Mouse (Mus musculus) hindbrain, embryonic 15.5 days (tissue): ENCODE results near the gene Nup35. TPM values are rescaled to one million over a fixed set of nuclear protein-coding genes. Genes with fewer than 3 reads are reported as not detected.
A peak's percentile ranks its signal among the peaks of the same experiment; 100 is the strongest.

ENCODE experiments used
- ATAC-seq: fragments of 200-750 bp; cut with Nextera tagmentation; 2 replicates; pipeline ENCODE4 v1.8.0; 2017; ENCODE audit warnings: low read depth, moderate number of reproducible peaks, moderate TSS enrichment; ENCODE audit not compliant: low FRiP score
- H3K27ac ChIP-seq: fragments of 300-500 bp; sonication (generic); replicated peaks from 2 replicates; pipeline ENCODE4 v1.5.1; 2015; ENCODE audit warnings: mild to moderate bottlenecking, inconsistent platforms
- H3K27me3 ChIP-seq: fragments of 300-500 bp; sonication (generic); 2 replicates; pipeline ENCODE4 v1.6.1; 2015; ENCODE audit warnings: control low read depth, inconsistent platforms
- H3K36me3 ChIP-seq: fragments of 300-500 bp; sonication (generic); 2 replicates; pipeline ENCODE4 v1.6.1; 2015; ENCODE audit warnings: control low read depth, inconsistent platforms
- H3K4me1 ChIP-seq: fragments of 300-500 bp; sonication (generic); replicated peaks from 2 replicates; pipeline ENCODE4 v1.6.1; 2015; ENCODE audit warnings: control low read depth, inconsistent platforms
- H3K4me2 ChIP-seq: fragments of 300-500 bp; sonication (generic); 2 replicates; pipeline ENCODE4 v1.6.1; 2015; ENCODE audit warnings: moderate library complexity, mild to moderate bottlenecking, inconsistent platforms
- H3K4me3 ChIP-seq: fragments of 300-500 bp; sonication (generic); 2 replicates; pipeline ENCODE4 v1.5.1; 2015; ENCODE audit warnings: mild to moderate bottlenecking, inconsistent platforms
- H3K9ac ChIP-seq: fragments of 300-500 bp; sonication (generic); 2 replicates; pipeline ENCODE4 v1.6.1; 2015; ENCODE audit warnings: inconsistent platforms
- H3K9me3 ChIP-seq: fragments of 300-500 bp; sonication (generic); 2 replicates; pipeline ENCODE4 v1.6.1; 2016; ENCODE audit warnings: control low read depth, inconsistent platforms
- WGBS: fragments of 180-500 bp; shearing (Covaris S2); methylation state at CpG from one replicate; pipeline ENCODE4 v1.1.7; 2015; 5-methylcytosine and 5-hydroxymethylcytosine counted together
- polyA plus RNA-seq: library from polyadenylated mRNA; unstranded; fragments of >200 nt; fragmentation: Nextera tagmentation; extraction: Ambion mirVana; gene quantifications from 2 replicates; pipeline ENCODE4 v1.2.1, GENCODE M21; 2015

Nup35 gene
- polyA plus RNA-seq, 1 experiment from 2014 or later = 53.7 TPM

DNA sequence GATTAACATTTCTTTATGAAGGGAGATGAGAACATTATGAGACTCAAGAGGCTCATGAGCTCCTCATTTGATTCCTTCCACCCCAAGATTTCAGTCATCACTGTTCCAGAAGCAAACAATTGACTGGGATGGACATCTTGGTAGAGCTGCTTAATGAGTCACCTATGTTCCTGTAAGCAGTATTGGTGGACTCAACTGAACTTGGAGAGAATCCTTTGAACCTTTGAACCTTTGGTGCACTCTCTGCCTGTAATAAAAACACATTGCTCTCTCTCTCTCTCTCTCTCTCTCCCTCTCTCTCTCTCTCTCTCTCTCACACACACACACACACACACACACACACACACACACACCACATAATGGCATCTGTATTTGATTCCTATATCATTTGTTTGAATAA is 16.4 kb upstream of the Nup35 start:
- Histone ChIP-seq H3K9ac (no peak overlapping the region), H3K4me1 (no peaks in the 10 kb centered on the region), H3K27ac (no peak overlapping the region), H3K36me3 (no peaks in the 10 kb centered on the region), H3K4me3 (no peak overlapping the region), H3K4me2 (no peak overlapping the region), H3K27me3 (no peaks in the 10 kb centered on the region), H3K9me3 (no peaks in the 10 kb centered on the region)
- ATAC-seq = no peak

DNA sequence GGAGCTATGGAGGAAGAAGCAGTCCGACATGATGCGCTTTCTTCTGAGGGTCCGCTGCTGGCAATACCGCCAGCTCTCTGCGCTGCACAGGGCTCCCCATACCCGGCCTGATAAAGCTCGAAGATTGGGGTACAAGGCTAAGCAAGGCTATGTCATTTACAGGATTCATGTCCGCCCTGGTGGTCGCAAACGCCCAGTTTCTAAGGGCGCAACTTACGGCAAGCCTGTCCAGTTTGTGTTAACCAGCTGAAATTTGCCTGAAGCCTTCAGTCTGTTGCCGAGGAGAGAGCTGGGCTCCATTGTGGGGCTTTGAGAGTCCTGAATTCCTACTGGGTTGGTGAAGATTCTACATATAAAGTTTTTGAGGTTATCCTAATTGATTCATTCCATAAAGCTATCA is 14.3 kb upstream of the Nup35 start:
- no peaks in the 10 kb centered on the region for H3K4me1 ChIP-seq
- H3K27ac ChIP-seq = no peak overlapping the region
- H3K9me3 ChIP-seq = no peaks in the 10 kb centered on the region
- no peaks in the 10 kb centered on the region for H3K27me3 ChIP-seq
- no peak overlapping the region for H3K4me3 ChIP-seq
- no peak overlapping the region for H3K4me2 ChIP-seq
- no peaks in the 10 kb centered on the region for H3K36me3 ChIP-seq
- WGBS = 96% methylated on average over 13 of the region's 13 CpGs
- no peak for ATAC-seq
- no peak overlapping the region for H3K9ac ChIP-seq

DNA sequence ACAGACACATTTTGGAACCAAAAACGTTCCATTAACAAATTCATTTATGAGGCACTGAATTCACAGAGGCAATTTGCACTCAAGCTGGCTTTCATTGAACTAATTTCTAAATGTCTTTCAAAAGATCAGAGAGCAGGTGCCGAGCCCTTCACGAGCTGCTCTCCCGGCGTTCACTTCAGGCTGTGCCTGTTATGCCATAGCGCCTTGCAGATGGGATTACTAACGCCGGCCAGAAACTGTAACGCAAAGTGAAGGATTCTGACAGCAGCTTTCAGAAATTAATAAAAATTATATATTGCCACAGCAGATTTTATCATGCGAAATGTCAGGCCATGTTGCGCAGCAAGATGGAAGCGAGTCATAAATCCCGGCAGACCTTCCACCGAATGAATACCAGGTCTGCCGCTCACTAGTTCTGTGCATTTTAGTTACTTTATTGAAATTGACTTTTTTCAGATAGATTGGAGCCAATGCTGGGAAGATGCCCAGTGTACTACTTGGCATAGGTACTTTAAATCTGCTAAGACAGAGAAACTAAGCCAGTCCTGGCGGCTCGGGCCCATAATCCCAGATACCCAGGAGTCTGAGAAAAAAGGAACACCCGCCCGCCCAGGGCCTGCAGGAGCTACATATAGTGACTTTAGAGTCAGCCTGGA is 13.1 kb upstream of the Nup35 start:
- H3K9ac ChIP-seq = no peak overlapping the region
- 84% methylated on average over 19 of the region's 19 CpGs for WGBS
- H3K4me1 ChIP-seq = no peaks in the 10 kb centered on the region
- no peak overlapping the region for H3K4me2 ChIP-seq
- H3K27ac ChIP-seq = no peak overlapping the region
- H3K4me3 ChIP-seq = no peak overlapping the region
- no peaks in the 10 kb centered on the region for H3K9me3 ChIP-seq
- no peak for ATAC-seq
- no peaks in the 10 kb centered on the region for H3K27me3 ChIP-seq
- no peaks in the 10 kb centered on the region for H3K36me3 ChIP-seq

DNA sequence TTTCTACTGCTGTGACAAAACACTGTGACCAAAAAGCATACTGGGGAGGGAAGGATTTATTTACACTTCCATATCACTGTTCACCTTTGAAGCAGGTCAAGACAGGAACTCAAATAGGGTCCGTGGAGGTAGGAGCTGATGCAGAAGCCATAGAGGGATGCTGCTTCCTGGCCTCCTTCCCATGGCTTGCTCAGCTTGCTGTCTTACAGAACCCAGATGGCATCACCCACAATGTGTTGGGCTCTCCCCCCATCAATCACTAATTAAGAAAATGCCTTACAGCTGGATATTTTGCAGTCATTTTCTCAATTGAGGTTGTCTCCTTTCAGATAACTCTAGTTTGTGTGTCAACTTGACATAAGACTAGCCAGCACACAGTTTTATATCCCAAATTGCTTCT is 4.8 kb upstream of the Nup35 start:
- no peaks in the 10 kb centered on the region for H3K36me3 ChIP-seq
- H3K27me3 ChIP-seq = no peaks in the 10 kb centered on the region
- 69% methylated on average over 1 of the region's 1 CpGs for WGBS
- H3K4me2 ChIP-seq = no peak overlapping the region
- H3K4me3 ChIP-seq = no peak overlapping the region
- H3K4me1 ChIP-seq = no peaks in the 10 kb centered on the region
- ATAC-seq = no peak
- no peaks in the 10 kb centered on the region for H3K9me3 ChIP-seq
- no peak overlapping the region for H3K9ac ChIP-seq
- H3K27ac ChIP-seq = no peak overlapping the region

DNA sequence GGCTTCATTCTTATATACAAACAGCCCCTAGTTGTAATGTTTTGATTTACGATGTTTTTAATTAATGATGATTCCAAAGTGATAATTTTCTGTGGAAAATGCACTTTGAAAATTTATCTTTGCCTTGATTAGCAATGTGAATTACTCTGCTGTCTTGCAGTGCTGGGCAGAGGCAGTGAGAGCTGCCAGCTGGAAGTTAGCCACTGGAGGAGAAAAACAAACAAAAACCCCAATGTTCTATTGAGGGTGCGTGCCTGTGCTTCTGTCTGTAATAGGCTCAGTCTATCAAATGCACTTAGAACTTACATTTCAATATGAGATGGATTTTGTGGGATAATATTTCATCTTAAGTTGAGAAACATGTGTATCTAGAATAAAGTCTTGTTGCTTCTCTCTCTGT is 4.2 kb upstream of the Nup35 start:
- no peaks in the 10 kb centered on the region for H3K36me3 ChIP-seq
- H3K27ac ChIP-seq = no peak overlapping the region
- ATAC-seq = no peak
- no peak overlapping the region for H3K4me3 ChIP-seq
- peaks cover 4% of the 10 kb centered on the region for H3K4me1 ChIP-seq
- H3K9me3 ChIP-seq = no peaks in the 10 kb centered on the region
- 61% methylated on average over 2 of the region's 2 CpGs for WGBS
- no peaks in the 10 kb centered on the region for H3K27me3 ChIP-seq
- H3K9ac ChIP-seq = no peak overlapping the region
- H3K4me2 ChIP-seq = no peak overlapping the region

DNA sequence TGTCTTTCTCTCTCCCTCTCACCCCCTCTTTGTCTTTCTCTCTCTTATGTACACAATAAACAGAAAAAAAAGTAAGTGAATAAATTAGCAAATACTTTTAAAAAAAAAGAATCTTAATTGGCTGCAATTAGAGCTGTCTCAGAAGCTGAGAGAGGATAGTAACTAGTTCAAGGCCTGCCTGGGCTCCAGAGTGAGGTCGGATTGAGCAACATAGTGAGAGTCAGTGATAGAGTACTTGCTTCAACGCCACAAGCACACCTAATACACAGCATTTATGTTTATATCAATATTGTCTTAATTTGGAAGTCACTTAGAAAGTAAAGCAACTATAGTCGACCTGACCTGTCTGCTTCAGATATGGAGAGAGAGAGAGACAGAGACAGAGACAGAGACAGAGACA is 2.0 kb downstream of the Nup35 start:
- 87% methylated on average over 3 of the region's 3 CpGs for WGBS
- Histone ChIP-seq H3K9me3 (no peaks in the 10 kb centered on the region), H3K4me3 (no peak overlapping the region), H3K27me3 (no peaks in the 10 kb centered on the region), H3K27ac (no peak overlapping the region), H3K9ac (no peak overlapping the region), H3K4me1 (peaks cover 14% of the 10 kb centered on the region), H3K4me2 (no peak overlapping the region), H3K36me3 (peaks cover 7% of the 10 kb centered on the region)
- no peak for ATAC-seq

DNA sequence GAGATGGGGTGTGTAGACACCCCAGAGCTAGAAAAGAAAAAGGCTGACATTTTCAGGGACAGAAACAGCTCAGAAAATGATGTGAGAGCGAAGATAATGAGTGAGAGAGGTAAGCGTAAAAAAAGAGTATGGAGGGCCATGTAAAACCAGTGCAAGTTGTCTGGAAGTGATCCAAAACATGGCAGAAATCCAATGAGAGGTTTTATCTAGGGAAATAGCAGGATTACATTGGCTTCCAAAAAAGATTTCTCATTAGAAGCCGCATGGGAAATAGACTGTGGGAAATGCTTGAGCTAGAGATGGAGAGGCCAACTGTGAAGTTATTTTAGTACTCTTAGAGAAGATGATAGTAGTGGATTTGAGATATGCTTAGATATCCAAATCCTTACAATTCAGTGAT is 4.9 kb downstream of the Nup35 start:
- no peak for ATAC-seq
- 84% methylated on average over 3 of the region's 3 CpGs for WGBS

DNA sequence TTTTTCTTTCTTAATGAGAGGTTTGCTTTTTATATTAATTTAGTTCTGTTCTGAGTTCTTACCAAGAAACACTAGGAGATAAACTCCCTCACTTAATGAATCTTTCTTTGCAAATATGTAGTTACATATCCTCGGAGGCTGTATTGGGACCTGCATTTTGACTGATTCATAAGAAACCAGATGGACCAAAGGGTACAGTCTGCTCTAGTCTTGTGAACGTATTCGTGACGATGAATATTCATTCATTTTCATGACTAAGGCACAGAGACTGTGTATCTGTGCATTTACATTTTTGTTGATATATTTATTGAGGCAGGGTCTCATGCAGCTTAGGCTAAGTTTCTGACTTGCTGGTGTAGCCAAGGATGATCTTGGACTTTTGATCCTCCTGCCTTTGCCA is 7.5 kb downstream of the Nup35 start:
- no peak overlapping the region for H3K4me2 ChIP-seq
- 97% methylated on average over 4 of the region's 4 CpGs for WGBS
- no peak for ATAC-seq
- H3K27ac ChIP-seq = no peak overlapping the region
- H3K4me1 ChIP-seq = no peaks in the 10 kb centered on the region
- H3K9ac ChIP-seq = no peak overlapping the region
- H3K27me3 ChIP-seq = no peaks in the 10 kb centered on the region
- H3K9me3 ChIP-seq = peaks cover 3% of the 10 kb centered on the region; the same call in 1 of the 2 replicates
- H3K36me3 ChIP-seq = peaks cover 30% of the 10 kb centered on the region
- no peak overlapping the region for H3K4me3 ChIP-seq

More for the DNA sequence above, 4.9 kb downstream of the Nup35 start:
- no peak overlapping the region for H3K4me2 ChIP-seq
- H3K27ac ChIP-seq = no peak overlapping the region
- H3K4me3 ChIP-seq = no peak overlapping the region
- H3K9ac ChIP-seq = no peak overlapping the region
- peaks cover 14% of the 10 kb centered on the region for H3K4me1 ChIP-seq
- H3K27me3 ChIP-seq = no peaks in the 10 kb centered on the region
- H3K36me3 ChIP-seq = peaks cover 23% of the 10 kb centered on the region
- peaks cover 3% of the 10 kb centered on the region; the same call in 1 of the 2 replicates for H3K9me3 ChIP-seq

DNA sequence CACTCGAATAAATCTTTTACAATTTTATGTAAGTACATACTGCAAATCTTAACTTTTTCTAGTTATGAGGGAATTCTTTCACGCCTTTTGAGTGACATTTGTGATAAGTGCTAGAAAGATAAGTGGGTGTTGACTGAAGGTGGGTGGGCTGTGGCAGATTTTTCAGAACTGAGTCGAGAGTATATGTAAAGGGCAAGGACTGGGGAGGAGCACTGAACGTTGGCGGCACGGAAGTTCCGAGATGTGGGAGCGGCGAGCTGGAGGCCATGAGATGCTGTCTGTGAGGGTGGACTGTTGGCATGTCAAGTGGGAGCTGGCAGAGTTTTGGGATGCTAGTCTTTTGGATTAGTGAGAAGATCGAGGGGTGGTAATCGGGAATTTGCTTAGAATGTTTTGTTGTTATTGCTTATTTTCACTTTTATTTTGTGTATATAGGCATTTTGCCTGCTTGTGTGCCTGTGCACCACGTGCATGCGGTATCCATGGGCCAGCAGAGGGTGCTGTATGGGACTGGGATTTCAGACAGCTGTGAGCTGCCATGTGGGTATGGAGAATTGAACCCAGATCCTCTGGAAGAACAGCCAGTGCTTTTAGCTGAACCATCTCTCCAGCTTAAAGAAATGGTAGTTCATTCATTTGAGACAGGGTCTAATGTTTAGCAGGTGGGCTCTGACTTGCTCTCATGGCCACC is 15.4 kb downstream of the Nup35 start:
- 94% methylated on average over 13 of the region's 13 CpGs for WGBS
- ATAC-seq = no peak
- Histone ChIP-seq H3K27ac (no peak overlapping the region), H3K4me3 (no peak overlapping the region), H3K27me3 (no peaks in the 10 kb centered on the region), H3K9me3 (no peaks in the 10 kb centered on the region), H3K9ac (no peak overlapping the region), H3K36me3 (peaks cover 3% of the 10 kb centered on the region), H3K4me1 (no peaks in the 10 kb centered on the region), H3K4me2 (no peak overlapping the region)

DNA sequence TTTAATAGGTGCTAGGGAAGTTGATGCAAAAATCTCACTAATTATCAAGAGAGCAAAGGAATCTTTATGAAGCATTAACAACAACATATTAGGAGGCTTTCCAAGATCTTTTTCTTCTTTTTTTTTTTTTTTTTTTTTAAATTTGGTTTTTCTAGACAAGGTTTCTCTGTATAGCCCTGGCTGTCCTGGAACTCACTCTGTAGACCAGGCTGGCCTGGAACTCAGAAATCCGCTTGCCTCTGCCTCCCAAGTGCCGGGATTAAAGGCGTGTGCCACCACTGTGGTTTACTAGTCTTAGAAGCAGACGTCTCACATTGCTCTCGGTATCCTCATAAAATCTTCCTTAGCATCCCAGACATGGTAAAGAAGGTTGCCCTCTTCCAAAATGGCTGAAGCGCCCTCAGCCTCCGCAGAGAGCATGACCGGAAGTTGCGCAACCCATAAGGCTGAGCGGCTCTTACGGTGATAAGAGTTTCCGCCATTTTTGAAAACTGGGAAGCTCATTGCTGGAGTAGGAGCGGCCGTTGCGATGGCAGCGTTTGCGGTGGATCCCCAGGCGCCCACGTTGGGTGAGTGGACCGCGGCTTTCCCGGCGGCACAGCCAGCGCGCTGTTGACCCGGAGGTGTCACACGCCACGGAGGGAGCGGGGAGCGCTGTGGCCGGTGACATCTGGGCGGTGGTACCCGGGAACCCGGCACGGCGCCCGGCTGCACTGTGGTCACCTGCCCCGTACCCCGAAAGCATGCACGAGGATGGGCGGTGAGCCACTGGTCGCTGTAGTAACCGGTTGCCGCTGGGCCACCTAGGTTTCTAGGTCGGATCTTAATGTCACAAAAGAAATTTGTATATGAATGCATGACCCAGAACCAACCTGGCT is 21.6 kb downstream of the Nup35 start:
- Histone ChIP-seq H3K27me3 (no peaks in the 10 kb centered on the region), H3K27ac (peak overlapping the region; percentile 80), H3K9me3 (no peaks in the 10 kb centered on the region), H3K4me3 (peak overlapping the region; percentile 65), H3K36me3 (peaks cover 9% of the 10 kb centered on the region; the same call in 1 of the 2 replicates), H3K9ac (peak overlapping the region; percentile 57), H3K4me1 (peaks cover 9% of the 10 kb centered on the region), H3K4me2 (peak overlapping the region; percentile 67)
- peak; percentile 99 for ATAC-seq
- WGBS = under 1% methylated on average over 43 of the region's 45 CpGs

DNA sequence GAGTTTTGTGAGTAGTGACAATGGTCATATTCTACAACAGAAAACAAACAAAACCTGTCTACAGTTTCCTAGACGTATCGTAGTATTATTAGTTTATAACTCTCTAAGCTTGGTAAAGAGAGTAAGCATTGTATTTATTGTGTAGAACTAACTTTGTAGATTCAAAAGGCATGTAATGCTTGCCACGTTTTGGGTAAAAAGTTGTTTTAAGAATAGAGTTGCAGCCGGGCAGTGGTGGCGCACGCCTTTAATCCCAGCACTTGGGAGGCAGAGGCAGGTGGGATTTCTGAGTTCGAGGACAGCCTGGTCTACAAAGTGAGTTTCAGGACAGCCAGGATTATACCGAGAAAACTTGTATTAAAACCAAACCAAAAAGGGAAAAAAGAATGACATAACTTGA is 22.4 kb downstream of the Nup35 start:
- no peaks in the 10 kb centered on the region for H3K27me3 ChIP-seq
- no peaks in the 10 kb centered on the region for H3K9me3 ChIP-seq
- peak overlapping the region; percentile 65 for H3K4me3 ChIP-seq
- 11% methylated on average over 8 of the region's 8 CpGs for WGBS
- H3K27ac ChIP-seq = no peak overlapping the region
- peaks cover 9% of the 10 kb centered on the region for H3K4me1 ChIP-seq
- no peak for ATAC-seq
- H3K9ac ChIP-seq = peak overlapping the region; percentile 57
- peaks cover 16% of the 10 kb centered on the region; the same call in 1 of the 2 replicates for H3K36me3 ChIP-seq
- peak overlapping the region; percentile 67 for H3K4me2 ChIP-seq

DNA sequence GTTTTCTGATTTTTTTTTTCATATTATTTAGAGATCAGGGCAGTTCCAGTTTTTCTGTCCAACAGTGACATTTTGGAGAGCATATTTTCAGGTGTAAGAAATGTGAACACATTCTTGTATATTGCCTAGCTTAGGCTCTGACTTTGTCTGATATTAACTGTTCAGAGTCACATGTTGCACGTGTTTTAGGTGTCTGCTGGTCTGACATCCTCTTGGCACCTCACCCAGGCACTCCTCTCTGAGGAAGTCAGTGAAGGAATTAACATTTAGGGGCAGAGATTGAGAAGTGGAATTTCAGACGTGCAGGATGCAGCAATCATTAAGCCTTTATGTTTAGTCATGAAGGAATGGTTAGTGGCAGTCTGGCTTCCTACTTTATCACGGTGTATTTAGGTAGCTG is 22.8 kb downstream of the Nup35 start:
- no peak overlapping the region for H3K9ac ChIP-seq
- H3K4me2 ChIP-seq = peak overlapping the region; percentile 67
- H3K27ac ChIP-seq = no peak overlapping the region
- no peak for ATAC-seq
- 65% methylated on average over 3 of the region's 3 CpGs for WGBS
- no peaks in the 10 kb centered on the region for H3K9me3 ChIP-seq
- H3K4me3 ChIP-seq = no peak overlapping the region; the same call in 1 of the 2 replicates
- no peaks in the 10 kb centered on the region for H3K27me3 ChIP-seq
- H3K4me1 ChIP-seq = peaks cover 9% of the 10 kb centered on the region
- peaks cover 18% of the 10 kb centered on the region; the same call in 1 of the 2 replicates for H3K36me3 ChIP-seq
